Mouse (Mus musculus) kidney, embryonic 15.5 days (tissue): ENCODE results near the gene Ier5. TPM values are rescaled to one million over a fixed set of nuclear protein-coding genes. Genes with fewer than 3 reads are reported as not detected.

Experiments
- polyA plus RNA-seq: library from polyadenylated mRNA; unstranded; fragments of >200 nt; fragmentation: Nextera tagmentation; extraction: Ambion mirVana; gene quantifications from 2 replicates; pipeline ENCODE4 v1.2.1, GENCODE M21; 2015

The Ier5 gene
- polyA plus RNA-seq, 1 experiment from 2014 or later: 7.6 TPM

Other genes with a start within 250 kb of the Ier5 start
- gene Cacna1e, start 215.1 kb downstream of the Ier5 start, polyA plus RNA-seq: 0.06 and 0.14 TPM in 2 replicates
- 5.7 and 6.3 TPM in 2 replicates for gene Mr1, start 47.2 kb upstream of the Ier5 start, polyA plus RNA-seq
- 65.5 and 82.4 TPM in 2 replicates for gene Stx6, start 59.1 kb upstream of the Ier5 start, polyA plus RNA-seq
- 7.0 and 7.2 TPM in 2 replicates for gene BC034090, start 144.8 kb upstream of the Ier5 start, polyA plus RNA-seq